Mouse (Mus musculus): Measurements from ENCODE around the gene Cep55. TPM values are rescaled to one million over a fixed set of nuclear protein-coding genes. Genes with fewer than 3 reads are reported as not detected.
A peak's percentile ranks its signal among the peaks of the same experiment; 100 is the strongest.

Cep55 gene
- polyA plus RNA-seq, 1 experiment from 2014 or later, result 25.9 TPM

DNA sequence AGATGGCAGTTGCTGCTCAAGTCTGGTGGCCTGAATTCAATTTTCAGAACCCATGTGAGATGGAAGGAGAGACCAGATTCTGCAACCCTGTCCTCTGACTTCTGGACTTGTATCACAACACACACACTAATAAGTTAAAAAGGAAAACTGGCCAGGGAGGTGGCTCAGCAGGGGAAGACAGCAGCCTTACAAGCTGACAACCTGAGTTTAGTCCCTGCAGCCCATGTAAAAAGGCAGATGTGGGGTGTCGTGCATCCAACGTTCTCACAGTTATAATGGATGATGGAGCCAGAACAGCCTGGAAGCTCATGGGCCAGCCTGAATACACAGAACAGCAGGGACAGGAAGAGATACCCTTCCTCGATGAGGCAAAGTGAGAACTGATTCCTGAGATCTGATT is 26.6 kb downstream of the Cep55 start:
- Histone ChIP-seq H3K4me1 (0 out of 2 replicates have a peak, but pooled peaks cover 6% of the 10 kb centered on the region), H3K9me3 (no peaks in the 10 kb centered on the region), H3K36me3 (no peaks in the 10 kb centered on the region), H3K27me3 (replicated peaks) (no peaks in the 10 kb centered on the region), H3K4me2 (no peak overlapping the region), H3K4me3 (replicated peaks) (no peak overlapping the region), H3K9ac (no peak overlapping the region), H3K27ac (no peak overlapping the region)
- no peak for ATAC-seq (ENCODE audit: insufficient read depth, low FRiP score, low read depth)
- WGBS, result 59% methylated on average over 3 of the region's 3 CpGs

- 24% methylated on average over 5 of the region's 5 CpGs for WGBS
- H3K27me3 ChIP-seq (replicated peaks), result no peaks in the 10 kb centered on the region
- no peak overlapping the region for H3K4me3 ChIP-seq (replicated peaks)
- peak; percentile 40 for ATAC-seq (ENCODE audit: insufficient read depth, low FRiP score, low read depth)
- H3K9ac ChIP-seq, result no peak overlapping the region
- peaks cover 12% of the 10 kb centered on the region; the same call in 1 of the 2 replicates for H3K4me1 ChIP-seq
- H3K27ac ChIP-seq, result peak overlapping the region; percentile 44
- no peaks in the 10 kb centered on the region for H3K9me3 ChIP-seq
- H3K4me2 ChIP-seq, result no peak overlapping the region
- H3K36me3 ChIP-seq, result no peaks in the 10 kb centered on the region
Measured at GRCm38 (mm10) chr19:38082931-38083525, 28.2 kb downstream of the Cep55 start.

DNA sequence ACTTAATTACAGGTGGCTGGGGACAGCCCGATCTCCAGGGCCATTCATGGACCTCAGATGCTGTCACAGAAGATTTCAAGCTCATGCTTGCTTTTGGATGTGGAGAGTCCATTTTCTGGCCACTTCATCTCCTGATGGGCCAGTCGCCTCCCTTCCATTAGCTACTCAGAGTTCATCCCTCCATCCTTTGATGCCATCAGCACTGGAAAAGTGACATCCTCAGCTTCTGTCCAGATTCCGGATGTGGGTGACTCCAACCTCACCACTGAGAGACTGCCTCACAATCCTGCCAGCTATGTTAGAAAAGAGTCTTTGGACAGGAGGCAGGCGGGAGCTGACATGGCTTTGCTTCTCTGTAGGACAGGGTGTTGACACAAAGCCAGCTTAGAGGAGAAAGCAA is 31.0 kb downstream of the Cep55 start:
- Histone ChIP-seq H3K27ac (no peak overlapping the region), H3K9me3 (no peaks in the 10 kb centered on the region), H3K4me2 (no peak overlapping the region), H3K4me3 (replicated peaks) (no peak overlapping the region), H3K36me3 (no peaks in the 10 kb centered on the region), H3K4me1 (peaks cover 12% of the 10 kb centered on the region; the same call in 1 of the 2 replicates), H3K9ac (no peak overlapping the region), H3K27me3 (replicated peaks) (no peaks in the 10 kb centered on the region)
- no peak for ATAC-seq (ENCODE audit: insufficient read depth, low FRiP score, low read depth)
- 89% methylated on average over 4 of the region's 4 CpGs for WGBS

GRCm38 (mm10) chr19:38086948-38087551 is 32.2 kb downstream of the Cep55 start:
- no peaks in the 10 kb centered on the region for H3K27me3 ChIP-seq (replicated peaks)
- no peak overlapping the region for H3K4me3 ChIP-seq (replicated peaks)
- H3K27ac ChIP-seq, result no peak overlapping the region
- H3K9ac ChIP-seq, result no peak overlapping the region
- H3K4me1 ChIP-seq, result peaks cover 13% of the 10 kb centered on the region; the same call in 1 of the 2 replicates
- H3K4me2 ChIP-seq, result no peak overlapping the region
- H3K9me3 ChIP-seq, result no peaks in the 10 kb centered on the region
- peak; percentile 73 for ATAC-seq (ENCODE audit: insufficient read depth, low FRiP score, low read depth)
- H3K36me3 ChIP-seq, result no peaks in the 10 kb centered on the region
- WGBS, result 49% methylated on average over 11 of the region's 11 CpGs

DNA sequence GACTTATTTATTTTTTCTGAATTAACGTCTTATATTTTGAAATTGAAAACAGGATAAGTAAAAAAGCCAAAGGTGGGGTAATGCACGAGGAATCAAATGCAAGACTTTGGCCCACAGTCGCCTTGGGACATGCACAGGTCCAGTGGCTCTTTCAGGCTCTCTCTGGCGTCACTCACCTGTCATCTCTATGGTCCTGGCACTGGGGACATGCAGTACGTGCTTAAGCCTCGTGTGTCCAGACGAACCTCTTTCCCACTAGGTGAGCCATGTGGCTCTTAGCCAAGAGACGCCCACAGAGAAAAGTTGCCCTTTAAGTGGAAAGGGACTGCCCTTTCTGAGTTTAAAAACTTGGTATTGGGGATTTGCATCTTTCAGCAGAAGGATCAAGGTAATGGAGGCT is 34.5 kb downstream of the Cep55 start:
- H3K4me1 ChIP-seq, result peaks cover 8% of the 10 kb centered on the region; the same call in 1 of the 2 replicates
- H3K9ac ChIP-seq, result no peak overlapping the region
- no peaks in the 10 kb centered on the region for H3K9me3 ChIP-seq
- H3K4me2 ChIP-seq, result no peak overlapping the region
- ATAC-seq (ENCODE audit: insufficient read depth, low FRiP score, low read depth), result no peak
- WGBS, result 74% methylated on average over 8 of the region's 8 CpGs
- no peak overlapping the region for H3K4me3 ChIP-seq (replicated peaks)
- no peaks in the 10 kb centered on the region for H3K36me3 ChIP-seq
- no peak overlapping the region for H3K27ac ChIP-seq
- H3K27me3 ChIP-seq (replicated peaks), result 0 out of 2 replicates have a peak, but pooled peaks cover 4% of the 10 kb centered on the region

DNA sequence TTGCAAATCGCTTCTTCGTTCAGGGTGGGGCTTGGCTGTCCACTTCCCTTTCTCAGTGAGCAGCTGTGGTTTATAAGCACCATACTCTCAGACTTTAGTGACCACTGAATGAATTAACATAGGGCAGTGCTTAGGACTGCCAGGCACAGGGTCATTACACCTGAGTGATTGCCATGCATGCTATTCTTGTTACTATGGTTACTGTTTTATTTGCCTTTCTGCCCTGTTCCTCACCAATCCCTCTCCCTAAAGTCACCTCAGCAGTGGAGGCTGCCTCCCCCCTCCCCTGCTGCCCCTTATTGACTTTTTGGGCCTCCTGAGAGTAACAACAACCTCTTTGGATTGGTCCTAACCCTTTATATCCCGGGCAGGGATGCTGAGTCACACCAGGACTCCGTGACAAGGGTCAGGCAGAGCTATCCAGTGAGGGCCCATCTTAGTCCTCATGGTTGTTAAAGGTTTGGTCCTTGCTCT is 36.7 kb downstream of the Cep55 start:
- Histone ChIP-seq H3K36me3 (no peaks in the 10 kb centered on the region), H3K9me3 (no peaks in the 10 kb centered on the region), H3K27me3 (replicated peaks) (peaks cover 11% of the 10 kb centered on the region; the same call in 1 of the 2 replicates), H3K9ac (no peak overlapping the region), H3K4me1 (peaks cover 8% of the 10 kb centered on the region; the same call in 1 of the 2 replicates), H3K4me3 (replicated peaks) (no peak overlapping the region), H3K27ac (no peak overlapping the region), H3K4me2 (no peak overlapping the region)
- peak; percentile 75; the same call in 1 of the 2 replicates for ATAC-seq (ENCODE audit: insufficient read depth, low FRiP score, low read depth)
- WGBS, result 41% methylated on average over 4 of the region's 4 CpGs

- H3K27me3 ChIP-seq (replicated peaks), result peaks cover 35% of the 10 kb centered on the region
- H3K4me3 ChIP-seq (replicated peaks), result no peak overlapping the region
- ATAC-seq (ENCODE audit: insufficient read depth, low FRiP score, low read depth), result no peak
- H3K4me2 ChIP-seq, result no peak overlapping the region
- H3K36me3 ChIP-seq, result no peaks in the 10 kb centered on the region
- no peaks in the 10 kb centered on the region for H3K9me3 ChIP-seq
- H3K9ac ChIP-seq, result no peak overlapping the region
- WGBS, result 19% methylated on average over 4 of the region's 4 CpGs
- H3K4me1 ChIP-seq, result peaks cover 6% of the 10 kb centered on the region
- H3K27ac ChIP-seq, result no peak overlapping the region
Measured at GRCm38 (mm10) chr19:38096231-38096630, 41.4 kb downstream of the Cep55 start.

DNA sequence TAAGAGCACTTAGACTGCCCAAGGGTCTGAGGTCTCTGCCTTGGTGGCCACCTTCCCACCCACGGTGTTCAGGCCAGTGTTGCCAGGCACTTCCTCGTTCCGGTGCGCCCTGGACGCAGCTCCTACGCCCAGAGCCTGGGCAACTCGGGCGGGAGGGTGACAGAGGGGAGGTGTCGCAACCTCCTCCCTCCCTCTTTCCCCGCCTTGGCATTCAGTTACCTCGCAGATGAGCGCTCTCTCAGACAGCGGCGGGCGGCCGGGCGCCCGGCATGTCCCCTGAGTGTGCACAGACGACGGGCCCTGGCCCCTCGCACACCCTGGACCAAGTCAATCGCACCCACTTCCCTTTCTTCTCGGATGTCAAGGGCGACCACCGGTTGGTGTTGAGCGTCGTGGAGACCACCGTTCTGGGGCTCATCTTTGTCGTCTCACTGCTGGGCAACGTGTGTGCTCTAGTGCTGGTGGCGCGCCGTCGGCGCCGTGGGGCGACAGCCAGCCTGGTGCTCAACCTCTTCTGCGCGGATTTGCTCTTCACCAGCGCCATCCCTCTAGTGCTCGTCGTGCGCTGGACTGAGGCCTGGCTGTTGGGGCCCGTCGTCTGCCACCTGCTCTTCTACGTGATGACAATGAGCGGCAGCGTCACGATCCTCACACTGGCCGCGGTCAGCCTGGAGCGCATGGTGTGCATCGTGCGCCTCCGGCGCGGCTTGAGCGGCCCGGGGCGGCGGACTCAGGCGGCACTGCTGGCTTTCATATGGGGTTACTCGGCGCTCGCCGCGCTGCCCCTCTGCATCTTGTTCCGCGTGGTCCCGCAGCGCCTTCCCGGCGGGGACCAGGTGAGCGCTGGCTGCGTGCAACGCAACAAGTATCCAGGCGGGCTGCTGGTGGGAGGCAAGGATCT is 42.3 kb downstream of the Cep55 start, which contains the start of gene Ffar4:
Gene Ffar4, plus strand, starts transcription at position 214 of the 901 bp plus-strand sequence.
- ATAC-seq (ENCODE audit: insufficient read depth, low FRiP score, low read depth), result peak; percentile 48
- H3K9ac ChIP-seq, result no peak within 1 kb of the TSS

GRCm38 (mm10) chr19:38107871-38108270 is 53.1 kb downstream of the Cep55 start:
- no peak overlapping the region for H3K9ac ChIP-seq
- ATAC-seq (ENCODE audit: insufficient read depth, low FRiP score, low read depth), result no peak
- no peaks in the 10 kb centered on the region for H3K9me3 ChIP-seq
- no peak overlapping the region for H3K27ac ChIP-seq
- 88% methylated on average over 4 of the region's 4 CpGs for WGBS
- H3K4me2 ChIP-seq, result no peak overlapping the region
- H3K4me1 ChIP-seq, result no peaks in the 10 kb centered on the region
- H3K27me3 ChIP-seq (replicated peaks), result no peaks in the 10 kb centered on the region
- H3K4me3 ChIP-seq (replicated peaks), result no peak overlapping the region
- no peaks in the 10 kb centered on the region for H3K36me3 ChIP-seq

More for the DNA sequence above, 42.3 kb downstream of the Cep55 start, which contains the start of gene Ffar4:
- Histone ChIP-seq H3K4me2 (peak within 1 kb of the TSS; percentile 65), H3K27ac (no peak within 1 kb of the TSS), H3K4me3 (replicated peaks) (peak within 1 kb of the TSS; percentile 37), H3K27me3 (replicated peaks) (peaks cover 35% of the 10 kb centered on the region), H3K36me3 (no peaks in the 10 kb centered on the region), H3K4me1 (peaks cover 5% of the 10 kb centered on the region), H3K9me3 (no peaks in the 10 kb centered on the region)
- under 1% methylated on average over 77 of the region's 77 CpGs for WGBS

DNA sequence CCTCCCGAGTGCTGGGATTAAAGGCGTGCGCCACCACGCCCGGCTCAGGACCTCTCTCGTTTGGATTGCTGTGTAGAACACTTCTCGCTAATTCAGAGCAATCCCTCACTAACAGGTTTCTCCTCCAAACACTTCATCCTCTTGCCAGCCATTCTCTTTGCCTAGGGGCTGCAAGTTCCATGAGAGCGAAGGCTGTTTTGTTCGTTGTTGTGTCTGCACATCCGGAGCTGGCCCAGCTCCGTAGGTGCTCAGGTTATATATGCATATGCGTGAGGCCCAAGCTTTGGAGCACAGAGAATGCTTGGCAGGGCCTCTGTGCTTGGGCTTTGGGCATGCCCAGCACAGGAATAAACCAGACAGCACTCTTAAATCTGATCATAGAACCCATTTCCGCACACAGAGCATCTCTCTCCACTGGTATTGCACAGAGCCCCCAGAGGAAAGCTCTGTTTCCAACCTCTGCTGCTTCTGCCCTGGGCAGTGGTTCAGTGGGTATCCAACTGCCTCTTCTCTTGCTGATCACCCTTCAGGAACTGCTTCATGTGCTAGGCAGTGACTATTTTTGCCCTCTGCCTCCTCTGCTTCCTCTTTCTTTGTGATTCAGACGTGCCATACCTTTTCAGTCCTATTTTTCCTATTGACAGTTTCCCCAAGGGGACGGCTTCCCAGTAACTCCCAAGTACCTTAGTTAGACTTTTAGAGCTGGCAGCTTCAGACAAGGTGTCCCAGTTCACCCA is 54.9 kb downstream of the Cep55 start:
- Histone ChIP-seq H3K4me3 (replicated peaks) (no peak overlapping the region), H3K9me3 (no peaks in the 10 kb centered on the region), H3K27ac (no peak overlapping the region), H3K4me2 (no peak overlapping the region), H3K9ac (no peak overlapping the region), H3K36me3 (no peaks in the 10 kb centered on the region), H3K4me1 (no peaks in the 10 kb centered on the region), H3K27me3 (replicated peaks) (no peaks in the 10 kb centered on the region)
- 90% methylated on average over 15 of the region's 15 CpGs for WGBS
- no peak for ATAC-seq (ENCODE audit: insufficient read depth, low FRiP score, low read depth)

- ATAC-seq (ENCODE audit: insufficient read depth, low FRiP score, low read depth), result no peak
- Histone ChIP-seq H3K4me3 (replicated peaks) (no peak overlapping the region), H3K9me3 (no peaks in the 10 kb centered on the region), H3K27me3 (replicated peaks) (no peaks in the 10 kb centered on the region), H3K9ac (no peak overlapping the region), H3K4me2 (no peak overlapping the region), H3K4me1 (no peaks in the 10 kb centered on the region), H3K36me3 (no peaks in the 10 kb centered on the region), H3K27ac (no peak overlapping the region)
- WGBS, result 69% methylated on average over 8 of the region's 8 CpGs
Measured at GRCm38 (mm10) chr19:38111056-38111455, 56.2 kb downstream of the Cep55 start.

Measured in stomach, embryonic 15.5 days (tissue).